Mouse (Mus musculus): ENCODE results near the gene Eppin. TPM values are rescaled to one million over a fixed set of nuclear protein-coding genes. Genes with fewer than 3 reads are reported as not detected.

Eppin gene
- polyA plus RNA-seq, 1 experiment from 2014 or later, result not detected

GRCm38 (mm10) chr2:164564346-164564745 is 29.0 kb downstream of the Eppin start:
- 67% methylated on average over 5 of the region's 5 CpGs for WGBS
- H3K4me3 ChIP-seq (ENCODE audit: low read length), result no peak overlapping the region

GRCm38 (mm10) chr2:164563339-164564038 is 29.9 kb downstream of the Eppin start:
- Histone ChIP-seq H3K27me3 (ENCODE audit: control insufficient read depth, insufficient read depth, low read length) (peaks cover 33% of the 10 kb centered on the region), H3K27ac (ENCODE audit: low read length) (no peak overlapping the region), H3K9me3 (replicated peaks; ENCODE audit: control insufficient read depth, low read length) (peaks cover 3% of the 10 kb centered on the region; the same call in 1 of the 2 replicates), H3K4me3 (ENCODE audit: low read length) (peak overlapping the region; percentile 53), H3K9ac (ENCODE audit: low read length) (peak overlapping the region; percentile 77), H3K4me2 (ENCODE audit: low read depth, low read length) (peak overlapping the region; percentile 95), H3K4me1 (ENCODE audit: control insufficient read depth, insufficient read depth, low read length) (peaks cover 7% of the 10 kb centered on the region), H3K36me3 (ENCODE audit: control insufficient read depth, insufficient read depth) (no peaks in the 10 kb centered on the region)
- under 1% methylated on average over 32 of the region's 32 CpGs for WGBS
- peak; percentile 38 for ATAC-seq (replicated peaks; ENCODE audit: extremely low read depth, insufficient read depth, low FRiP score)

More at GRCm38 (mm10) chr2:164564346-164564745, 29.0 kb downstream of the Eppin start:
- no peak overlapping the region for H3K9ac ChIP-seq (ENCODE audit: low read length)
- peaks cover 33% of the 10 kb centered on the region for H3K27me3 ChIP-seq (ENCODE audit: control insufficient read depth, insufficient read depth, low read length)
- H3K27ac ChIP-seq (ENCODE audit: low read length), result no peak overlapping the region
- no peak for ATAC-seq (replicated peaks; ENCODE audit: extremely low read depth, insufficient read depth, low FRiP score)
- no peaks in the 10 kb centered on the region for H3K36me3 ChIP-seq (ENCODE audit: control insufficient read depth, insufficient read depth)
- H3K4me1 ChIP-seq (ENCODE audit: control insufficient read depth, insufficient read depth, low read length), result peaks cover 5% of the 10 kb centered on the region
- H3K4me2 ChIP-seq (ENCODE audit: low read depth, low read length), result no peak overlapping the region; the same call in 1 of the 2 replicates
- H3K9me3 ChIP-seq (replicated peaks; ENCODE audit: control insufficient read depth, low read length), result peaks cover 3% of the 10 kb centered on the region; the same call in 1 of the 2 replicates

GRCm38 (mm10) chr2:164562391-164563188 is 30.8 kb downstream of the Eppin start, which contains the start of gene Wfdc2:
Gene Wfdc2 (plus strand): TSS chr2:164562413.
- Histone ChIP-seq H3K4me1 (ENCODE audit: control insufficient read depth, insufficient read depth, low read length) (peaks cover 7% of the 10 kb centered on the region), H3K4me2 (ENCODE audit: low read depth, low read length) (peak within 1 kb of the TSS; percentile 95), H3K4me3 (ENCODE audit: low read length) (peak within 1 kb of the TSS; percentile 53), H3K27me3 (ENCODE audit: control insufficient read depth, insufficient read depth, low read length) (peaks cover 33% of the 10 kb centered on the region), H3K36me3 (ENCODE audit: control insufficient read depth, insufficient read depth) (no peaks in the 10 kb centered on the region), H3K27ac (ENCODE audit: low read length) (no peak within 1 kb of the TSS), H3K9me3 (replicated peaks; ENCODE audit: control insufficient read depth, low read length) (peaks cover 3% of the 10 kb centered on the region; the same call in 1 of the 2 replicates), H3K9ac (ENCODE audit: low read length) (peak within 1 kb of the TSS; percentile 77)
- WGBS, result 7% methylated on average over 24 of the region's 24 CpGs
- no peak for ATAC-seq (replicated peaks; ENCODE audit: extremely low read depth, insufficient read depth, low FRiP score)

DNA sequence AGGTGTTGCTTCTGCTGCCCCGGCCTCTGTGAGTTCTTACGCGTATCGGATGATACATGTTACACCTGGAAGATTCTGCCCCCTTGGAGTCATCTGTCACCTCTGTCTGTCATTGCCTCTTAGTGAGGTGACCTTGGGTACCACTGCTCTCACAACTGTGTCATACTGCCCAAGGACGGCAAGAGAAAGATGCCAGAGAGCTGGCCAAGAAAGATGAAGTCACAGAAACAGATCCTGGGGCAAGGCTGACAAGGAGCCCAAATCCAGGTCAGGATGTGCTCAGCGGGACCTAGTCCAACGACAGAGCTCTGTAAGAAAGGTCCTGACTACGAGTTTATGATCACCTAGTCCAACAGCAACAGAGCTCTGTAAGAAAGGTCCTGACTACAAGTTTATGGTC is 33.3 kb downstream of the Eppin start:
- Histone ChIP-seq H3K36me3 (ENCODE audit: control insufficient read depth, insufficient read depth) (no peaks in the 10 kb centered on the region), H3K27ac (ENCODE audit: low read length) (no peak overlapping the region), H3K9ac (ENCODE audit: low read length) (no peak overlapping the region), H3K4me2 (ENCODE audit: low read depth, low read length) (no peak overlapping the region), H3K4me1 (ENCODE audit: control insufficient read depth, insufficient read depth, low read length) (peaks cover 7% of the 10 kb centered on the region), H3K9me3 (replicated peaks; ENCODE audit: control insufficient read depth, low read length) (no peaks in the 10 kb centered on the region), H3K27me3 (ENCODE audit: control insufficient read depth, insufficient read depth, low read length) (peaks cover 26% of the 10 kb centered on the region), H3K4me3 (ENCODE audit: low read length) (no peak overlapping the region)
- no peak for ATAC-seq (replicated peaks; ENCODE audit: extremely low read depth, insufficient read depth, low FRiP score)
- 79% methylated on average over 8 of the region's 8 CpGs for WGBS

GRCm38 (mm10) chr2:164558991-164559645 is 34.3 kb downstream of the Eppin start:
- no peak overlapping the region for H3K27ac ChIP-seq (ENCODE audit: low read length)
- no peak overlapping the region for H3K9ac ChIP-seq (ENCODE audit: low read length)
- no peak overlapping the region for H3K4me2 ChIP-seq (ENCODE audit: low read depth, low read length)
- ATAC-seq (replicated peaks; ENCODE audit: extremely low read depth, insufficient read depth, low FRiP score), result no peak
- peaks cover 18% of the 10 kb centered on the region for H3K27me3 ChIP-seq (ENCODE audit: control insufficient read depth, insufficient read depth, low read length)
- H3K9me3 ChIP-seq (replicated peaks; ENCODE audit: control insufficient read depth, low read length), result no peaks in the 10 kb centered on the region
- no peak overlapping the region for H3K4me3 ChIP-seq (ENCODE audit: low read length)
- peaks cover 7% of the 10 kb centered on the region for H3K4me1 ChIP-seq (ENCODE audit: control insufficient read depth, insufficient read depth, low read length)
- no peaks in the 10 kb centered on the region for H3K36me3 ChIP-seq (ENCODE audit: control insufficient read depth, insufficient read depth)
- WGBS, result 38% methylated on average over 16 of the region's 16 CpGs

DNA sequence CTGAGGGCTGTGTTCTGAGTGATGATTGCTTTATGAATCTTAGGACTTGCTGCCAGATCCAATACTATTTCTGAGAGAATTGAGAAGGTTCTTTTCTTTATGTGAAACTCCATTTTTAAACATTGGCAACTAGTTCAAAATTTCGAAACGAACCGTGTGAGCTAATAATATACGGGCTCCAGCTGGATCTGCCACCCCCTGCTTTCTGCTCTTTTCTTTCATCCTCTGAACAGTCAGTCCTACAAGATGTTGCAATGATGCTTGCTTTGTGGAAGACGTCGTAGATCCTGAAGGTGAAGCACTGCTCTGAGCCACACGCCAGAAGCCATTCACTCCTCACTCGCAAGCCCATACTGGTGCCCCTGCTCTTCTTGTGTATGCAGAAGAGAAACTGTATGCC is 35.0 kb downstream of the Eppin start:
- 73% methylated on average over 8 of the region's 8 CpGs for WGBS
- H3K9me3 ChIP-seq (replicated peaks; ENCODE audit: control insufficient read depth, low read length), result no peaks in the 10 kb centered on the region
- H3K4me2 ChIP-seq (ENCODE audit: low read depth, low read length), result no peak overlapping the region
- ATAC-seq (replicated peaks; ENCODE audit: extremely low read depth, insufficient read depth, low FRiP score), result no peak
- peaks cover 3% of the 10 kb centered on the region for H3K4me1 ChIP-seq (ENCODE audit: control insufficient read depth, insufficient read depth, low read length)
- no peaks in the 10 kb centered on the region for H3K36me3 ChIP-seq (ENCODE audit: control insufficient read depth, insufficient read depth)
- no peak overlapping the region for H3K9ac ChIP-seq (ENCODE audit: low read length)
- peaks cover 15% of the 10 kb centered on the region for H3K27me3 ChIP-seq (ENCODE audit: control insufficient read depth, insufficient read depth, low read length)
- no peak overlapping the region for H3K4me3 ChIP-seq (ENCODE audit: low read length)
- H3K27ac ChIP-seq (ENCODE audit: low read length), result no peak overlapping the region

DNA sequence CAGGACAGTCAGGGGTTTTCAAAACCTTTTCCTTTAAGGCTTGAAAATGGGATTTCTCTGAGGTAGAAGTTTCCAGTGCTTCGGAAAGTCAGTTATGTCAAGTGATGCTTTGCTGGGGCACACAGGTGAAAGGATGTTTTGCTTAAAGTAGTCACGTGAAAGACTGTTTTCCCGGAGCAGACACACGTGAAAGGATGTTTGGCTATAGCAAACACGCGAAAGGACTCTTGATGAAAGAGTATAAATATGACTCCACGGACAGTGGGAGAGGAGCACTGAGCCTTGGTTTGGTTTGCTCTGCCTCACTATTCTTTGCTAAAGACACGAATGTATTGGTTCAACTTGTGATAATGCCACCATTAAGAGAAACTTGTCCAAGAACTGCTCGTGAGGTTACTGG is 41.9 kb downstream of the Eppin start:
- WGBS, result 79% methylated on average over 9 of the region's 9 CpGs
- H3K27ac ChIP-seq (ENCODE audit: low read length), result no peak overlapping the region
- no peak for ATAC-seq (replicated peaks; ENCODE audit: extremely low read depth, insufficient read depth, low FRiP score)

DNA sequence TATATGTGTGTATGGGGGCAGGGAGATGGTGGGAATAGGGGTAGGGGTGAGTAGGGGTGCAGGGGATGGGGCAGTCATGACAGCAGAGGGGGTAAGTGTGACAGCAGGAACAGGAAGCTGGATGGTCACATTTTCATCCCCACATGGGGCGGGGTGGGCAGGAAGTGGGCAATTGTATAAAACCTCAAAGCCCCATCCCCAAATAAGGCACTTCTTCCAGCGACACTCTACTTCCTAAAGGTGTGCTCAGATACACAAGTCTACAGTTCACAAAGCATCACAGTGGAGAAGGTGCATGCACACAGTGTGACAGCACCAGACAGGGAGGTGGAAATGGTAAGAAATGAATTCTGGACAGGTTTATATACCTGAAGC is 42.5 kb downstream of the Eppin start:
- no peak overlapping the region for H3K27ac ChIP-seq (ENCODE audit: low read length)
- 67% methylated on average over 2 of the region's 2 CpGs for WGBS
- no peak overlapping the region for H3K4me2 ChIP-seq (ENCODE audit: low read depth, low read length)
- H3K9me3 ChIP-seq (replicated peaks; ENCODE audit: control insufficient read depth, low read length), result no peaks in the 10 kb centered on the region
- H3K27me3 ChIP-seq (ENCODE audit: control insufficient read depth, insufficient read depth, low read length), result peaks cover 10% of the 10 kb centered on the region
- no peaks in the 10 kb centered on the region for H3K4me1 ChIP-seq (ENCODE audit: control insufficient read depth, insufficient read depth, low read length)
- no peak for ATAC-seq (replicated peaks; ENCODE audit: extremely low read depth, insufficient read depth, low FRiP score)
- no peaks in the 10 kb centered on the region for H3K36me3 ChIP-seq (ENCODE audit: control insufficient read depth, insufficient read depth)
- no peak overlapping the region for H3K9ac ChIP-seq (ENCODE audit: low read length)
- H3K4me3 ChIP-seq (ENCODE audit: low read length), result no peak overlapping the region

More for the DNA sequence above, 41.9 kb downstream of the Eppin start:
- Histone ChIP-seq H3K4me1 (ENCODE audit: control insufficient read depth, insufficient read depth, low read length) (no peaks in the 10 kb centered on the region), H3K9me3 (replicated peaks; ENCODE audit: control insufficient read depth, low read length) (no peaks in the 10 kb centered on the region), H3K9ac (ENCODE audit: low read length) (no peak overlapping the region), H3K27me3 (ENCODE audit: control insufficient read depth, insufficient read depth, low read length) (peaks cover 10% of the 10 kb centered on the region), H3K4me2 (ENCODE audit: low read depth, low read length) (no peak overlapping the region), H3K36me3 (ENCODE audit: control insufficient read depth, insufficient read depth) (no peaks in the 10 kb centered on the region), H3K4me3 (ENCODE audit: low read length) (no peak overlapping the region)

All from heart, embryonic 16.5 days (tissue).